Mouse (Mus musculus): Measurements from ENCODE around the gene Zfp740. TPM values are rescaled to one million over a fixed set of nuclear protein-coding genes. Genes with fewer than 3 reads are reported as not detected.

Zfp740 gene
- polyA plus RNA-seq, 1 experiment from 2014 or later: 67.0 TPM

DNA sequence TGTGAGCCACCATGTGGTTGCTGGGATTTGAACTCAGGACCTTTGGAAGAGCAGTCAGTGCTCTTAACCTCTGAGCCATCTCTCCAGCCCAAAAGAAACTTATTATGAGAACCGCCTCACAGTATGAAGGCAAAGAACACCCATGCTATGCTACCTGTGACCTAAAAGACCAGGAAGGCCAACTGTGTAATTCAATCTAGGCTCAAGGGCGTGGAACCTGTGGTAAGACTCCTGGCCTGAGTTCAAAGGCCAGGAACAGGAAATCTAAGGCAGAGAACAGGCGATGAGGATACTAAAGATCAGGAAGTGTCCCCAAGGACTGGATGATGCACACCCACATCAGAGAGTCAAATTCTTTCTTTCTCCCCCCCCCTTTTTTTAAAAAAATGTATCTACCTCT, 29.5 kb upstream of the Zfp740 start:
- WGBS: 80% methylated on average over 3 of the region's 3 CpGs
- peaks cover 2% of the 10 kb centered on the region; the same call in 1 of the 2 replicates for H3K36me3 ChIP-seq (ENCODE audit: control insufficient read depth, insufficient read depth, low read length)
- no peak overlapping the region for H3K9ac ChIP-seq (ENCODE audit: low read length)

DNA sequence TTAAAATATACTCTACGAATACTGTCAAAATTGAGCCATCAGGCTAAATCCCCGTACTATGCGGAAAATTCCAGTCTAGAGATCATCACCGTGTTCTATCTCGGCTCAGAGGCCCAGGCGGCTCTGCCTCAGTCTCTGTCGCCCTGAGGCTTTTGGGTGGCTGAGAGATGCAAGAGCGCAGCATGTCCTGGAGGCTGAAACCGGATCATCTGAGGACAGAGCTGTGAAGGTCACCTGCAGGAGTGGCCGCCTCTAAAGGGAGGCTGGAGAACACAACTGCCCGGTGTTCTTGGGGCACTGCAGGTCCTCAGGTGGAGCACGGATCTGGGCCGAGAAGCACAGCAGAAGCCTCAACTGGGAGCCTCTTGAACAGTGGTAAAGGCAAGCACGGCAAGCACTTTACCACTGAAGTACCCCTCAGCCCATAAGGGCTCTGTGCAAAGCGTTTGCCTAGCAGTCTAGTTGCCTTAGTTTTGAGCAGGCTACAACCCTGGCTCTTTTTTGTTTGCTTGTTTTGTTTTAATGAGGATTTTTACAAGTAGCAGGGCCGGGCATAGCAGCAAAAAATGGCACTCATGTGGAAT, 27.2 kb upstream of the Zfp740 start:
- WGBS: 73% methylated on average over 16 of the region's 16 CpGs
- peak; percentile 72; the same call in 1 of the 2 replicates for ATAC-seq (ENCODE audit: low read depth)
- Histone ChIP-seq H3K9ac (ENCODE audit: low read length) (no peak overlapping the region), H3K4me2 (ENCODE audit: low read depth, low read length) (no peak overlapping the region), H3K27me3 (ENCODE audit: control insufficient read depth, insufficient read depth, low read depth, low read length) (no peaks in the 10 kb centered on the region), H3K9me3 (ENCODE audit: control insufficient read depth, low read length) (no peaks in the 10 kb centered on the region), H3K27ac (ENCODE audit: low read length) (no peak overlapping the region), H3K36me3 (ENCODE audit: control insufficient read depth, insufficient read depth, low read length) (peaks cover 5% of the 10 kb centered on the region), H3K4me1 (replicated peaks; ENCODE audit: control insufficient read depth, insufficient read depth, low read length) (no peaks in the 10 kb centered on the region), H3K4me3 (ENCODE audit: low read length) (no peak overlapping the region)

More for the DNA sequence above, 29.5 kb upstream of the Zfp740 start:
- ATAC-seq (ENCODE audit: low read depth): no peak
- Histone ChIP-seq H3K4me1 (replicated peaks; ENCODE audit: control insufficient read depth, insufficient read depth, low read length) (no peaks in the 10 kb centered on the region), H3K27ac (ENCODE audit: low read length) (no peak overlapping the region), H3K27me3 (ENCODE audit: control insufficient read depth, insufficient read depth, low read depth, low read length) (no peaks in the 10 kb centered on the region), H3K4me3 (ENCODE audit: low read length) (no peak overlapping the region), H3K4me2 (ENCODE audit: low read depth, low read length) (no peak overlapping the region), H3K9me3 (ENCODE audit: control insufficient read depth, low read length) (no peaks in the 10 kb centered on the region)

DNA sequence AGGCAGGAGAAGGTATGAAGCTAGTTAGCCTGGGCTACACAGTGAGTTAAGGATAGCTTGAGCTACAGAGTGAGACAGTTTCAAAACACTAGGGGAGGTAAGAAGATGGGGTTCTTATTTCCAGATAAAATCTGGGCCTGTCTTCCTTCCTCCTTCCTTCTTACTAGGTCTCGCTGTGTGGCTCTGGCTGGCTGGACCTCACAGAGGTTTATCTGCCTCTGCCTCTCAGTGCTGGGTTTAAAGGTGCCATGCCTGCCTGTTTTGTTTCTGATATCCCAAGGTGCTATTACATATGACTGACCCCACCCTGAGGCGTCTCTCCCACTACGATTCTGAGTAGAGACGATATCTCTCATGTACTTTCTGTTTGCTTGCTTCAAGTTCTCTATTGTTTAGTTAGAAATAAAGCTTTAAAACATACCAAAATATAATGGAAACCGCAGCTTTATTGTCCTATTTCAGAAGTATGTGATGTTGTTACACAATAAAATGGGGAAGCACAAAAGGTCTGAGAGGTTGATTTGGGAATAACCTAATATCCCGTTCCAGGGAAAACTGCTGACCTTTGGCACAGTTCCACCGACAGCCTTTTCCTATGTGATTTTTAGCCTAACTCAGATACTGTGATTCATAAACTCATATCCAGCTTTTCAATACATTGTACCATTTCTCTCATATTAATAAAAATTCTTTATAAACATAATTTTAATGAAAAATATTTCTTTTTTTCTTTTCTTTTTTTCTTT, 26.3 kb upstream of the Zfp740 start:
- Histone ChIP-seq H3K36me3 (ENCODE audit: control insufficient read depth, insufficient read depth, low read length) (peaks cover 5% of the 10 kb centered on the region), H3K27ac (ENCODE audit: low read length) (no peak overlapping the region)
- 80% methylated on average over 7 of the region's 7 CpGs for WGBS

DNA sequence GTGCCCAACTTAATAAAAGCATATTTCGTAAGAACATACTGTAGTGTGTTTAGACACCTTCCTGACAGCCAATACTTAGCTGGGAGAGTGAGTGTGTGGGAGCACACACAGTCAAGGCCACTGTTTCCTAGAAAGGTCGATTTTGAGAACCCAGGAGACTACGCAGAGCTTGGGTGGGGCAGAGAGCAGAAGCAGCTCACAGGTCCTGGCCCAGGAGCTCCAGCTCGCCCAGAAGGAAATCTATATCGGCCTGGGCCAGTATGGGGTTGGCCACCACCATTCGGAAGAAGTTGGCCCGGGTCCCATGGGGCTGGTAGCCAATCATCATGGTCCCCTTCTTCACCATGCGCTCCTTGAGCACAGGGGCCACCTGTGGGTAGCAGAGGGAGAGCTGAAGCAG, 25.6 kb upstream of the Zfp740 start:
- H3K9ac ChIP-seq (ENCODE audit: low read length): no peak overlapping the region
- H3K4me2 ChIP-seq (ENCODE audit: low read depth, low read length): no peak overlapping the region
- peaks cover 5% of the 10 kb centered on the region for H3K36me3 ChIP-seq (ENCODE audit: control insufficient read depth, insufficient read depth, low read length)
- no peak overlapping the region for H3K4me3 ChIP-seq (ENCODE audit: low read length)
- 85% methylated on average over 8 of the region's 8 CpGs for WGBS
- H3K9me3 ChIP-seq (ENCODE audit: control insufficient read depth, low read length): no peaks in the 10 kb centered on the region
- no peaks in the 10 kb centered on the region for H3K27me3 ChIP-seq (ENCODE audit: control insufficient read depth, insufficient read depth, low read depth, low read length)
- no peaks in the 10 kb centered on the region for H3K4me1 ChIP-seq (replicated peaks; ENCODE audit: control insufficient read depth, insufficient read depth, low read length)
- H3K27ac ChIP-seq (ENCODE audit: low read length): no peak overlapping the region
- ATAC-seq (ENCODE audit: low read depth): no peak

More for the DNA sequence above, 26.3 kb upstream of the Zfp740 start:
- Histone ChIP-seq H3K4me2 (ENCODE audit: low read depth, low read length) (no peak overlapping the region), H3K27me3 (ENCODE audit: control insufficient read depth, insufficient read depth, low read depth, low read length) (no peaks in the 10 kb centered on the region), H3K4me3 (ENCODE audit: low read length) (no peak overlapping the region), H3K9ac (ENCODE audit: low read length) (no peak overlapping the region), H3K4me1 (replicated peaks; ENCODE audit: control insufficient read depth, insufficient read depth, low read length) (no peaks in the 10 kb centered on the region), H3K9me3 (ENCODE audit: control insufficient read depth, low read length) (no peaks in the 10 kb centered on the region)
- ATAC-seq (ENCODE audit: low read depth): no peak

DNA sequence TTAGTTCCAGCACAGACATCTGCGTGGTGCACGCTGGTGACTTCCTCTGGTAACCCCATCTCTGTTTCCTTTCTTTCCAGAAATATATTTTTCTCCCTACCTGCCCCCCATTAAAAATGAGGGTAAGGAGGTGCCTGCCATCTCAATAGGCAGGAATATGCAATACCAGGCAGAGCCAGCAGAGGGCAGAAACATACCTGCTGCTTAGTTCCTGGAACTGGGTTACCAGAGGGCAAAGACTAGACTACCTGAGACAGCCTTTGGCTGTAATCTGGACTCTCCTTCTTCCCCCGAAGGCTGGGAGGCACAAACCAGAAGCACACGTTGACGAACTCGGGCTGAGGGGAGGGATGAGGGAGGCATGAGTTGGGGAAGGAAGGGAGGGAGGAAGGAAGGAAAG, 24.8 kb upstream of the Zfp740 start:
- H3K9ac ChIP-seq (ENCODE audit: low read length): no peak overlapping the region
- no peaks in the 10 kb centered on the region for H3K9me3 ChIP-seq (ENCODE audit: control insufficient read depth, low read length)
- WGBS: 17% methylated on average over 6 of the region's 6 CpGs
- no peak overlapping the region for H3K27ac ChIP-seq (ENCODE audit: low read length)
- H3K4me3 ChIP-seq (ENCODE audit: low read length): no peak overlapping the region
- ATAC-seq (ENCODE audit: low read depth): peak; percentile 44; the same call in 1 of the 2 replicates
- H3K4me2 ChIP-seq (ENCODE audit: low read depth, low read length): no peak overlapping the region
- no peaks in the 10 kb centered on the region for H3K4me1 ChIP-seq (replicated peaks; ENCODE audit: control insufficient read depth, insufficient read depth, low read length)
- no peaks in the 10 kb centered on the region for H3K27me3 ChIP-seq (ENCODE audit: control insufficient read depth, insufficient read depth, low read depth, low read length)
- peaks cover 5% of the 10 kb centered on the region for H3K36me3 ChIP-seq (ENCODE audit: control insufficient read depth, insufficient read depth, low read length)

DNA sequence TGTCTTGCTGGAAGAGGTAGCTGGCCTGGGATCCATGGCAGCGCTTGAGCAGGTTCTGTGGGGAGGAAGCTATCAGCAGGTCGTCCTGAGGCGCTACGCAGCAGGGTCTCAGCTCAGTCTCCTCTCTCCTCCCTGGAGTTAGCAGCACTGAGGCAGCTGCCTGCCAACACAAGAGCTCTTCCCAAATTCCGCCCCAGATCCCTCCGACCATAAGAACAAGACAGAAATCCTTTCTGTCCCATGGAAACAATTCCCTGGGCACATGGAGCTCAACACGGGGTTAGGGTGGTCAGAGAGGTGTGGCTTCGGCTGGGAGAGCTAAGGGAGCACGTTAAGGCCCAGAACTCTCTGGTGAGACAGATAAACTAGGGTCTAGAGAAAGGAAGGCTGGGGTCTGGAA, 23.9 kb upstream of the Zfp740 start:
- Histone ChIP-seq H3K4me2 (ENCODE audit: low read depth, low read length) (no peak overlapping the region), H3K36me3 (ENCODE audit: control insufficient read depth, insufficient read depth, low read length) (peaks cover 5% of the 10 kb centered on the region), H3K9me3 (ENCODE audit: control insufficient read depth, low read length) (no peaks in the 10 kb centered on the region), H3K27me3 (ENCODE audit: control insufficient read depth, insufficient read depth, low read depth, low read length) (no peaks in the 10 kb centered on the region), H3K27ac (ENCODE audit: low read length) (no peak overlapping the region), H3K4me3 (ENCODE audit: low read length) (no peak overlapping the region), H3K9ac (ENCODE audit: low read length) (no peak overlapping the region), H3K4me1 (replicated peaks; ENCODE audit: control insufficient read depth, insufficient read depth, low read length) (no peaks in the 10 kb centered on the region)
- WGBS: 75% methylated on average over 9 of the region's 9 CpGs
- no peak for ATAC-seq (ENCODE audit: low read depth)

DNA sequence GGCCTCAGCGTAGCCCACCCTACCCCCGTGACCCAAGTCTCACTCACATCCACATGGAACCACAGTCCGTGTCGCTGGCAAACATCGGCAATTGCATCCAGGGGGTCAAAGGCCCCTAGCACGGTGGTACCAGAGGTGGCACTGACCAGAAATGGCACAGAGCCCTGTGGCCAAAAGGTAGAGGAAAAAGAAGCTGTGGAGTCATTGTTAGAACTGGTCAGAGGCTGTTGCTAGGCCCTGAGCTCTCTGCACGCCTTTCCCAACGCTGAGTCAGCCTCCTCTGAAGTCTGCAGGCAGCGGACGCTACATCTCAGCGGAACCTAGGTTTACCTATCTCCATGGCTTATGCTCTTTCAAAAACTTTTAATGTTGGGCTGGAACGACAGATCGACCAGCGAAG, 23.1 kb upstream of the Zfp740 start:
- ATAC-seq (ENCODE audit: low read depth): no peak
- Histone ChIP-seq H3K27me3 (ENCODE audit: control insufficient read depth, insufficient read depth, low read depth, low read length) (no peaks in the 10 kb centered on the region), H3K4me1 (replicated peaks; ENCODE audit: control insufficient read depth, insufficient read depth, low read length) (no peaks in the 10 kb centered on the region), H3K27ac (ENCODE audit: low read length) (no peak overlapping the region), H3K9ac (ENCODE audit: low read length) (no peak overlapping the region), H3K9me3 (ENCODE audit: control insufficient read depth, low read length) (no peaks in the 10 kb centered on the region), H3K4me2 (ENCODE audit: low read depth, low read length) (no peak overlapping the region), H3K36me3 (ENCODE audit: control insufficient read depth, insufficient read depth, low read length) (peaks cover 9% of the 10 kb centered on the region), H3K4me3 (ENCODE audit: low read length) (no peak overlapping the region)
- whole genome bisulfite sequencing: 83% methylated on average over 14 of the region's 14 CpGs

DNA sequence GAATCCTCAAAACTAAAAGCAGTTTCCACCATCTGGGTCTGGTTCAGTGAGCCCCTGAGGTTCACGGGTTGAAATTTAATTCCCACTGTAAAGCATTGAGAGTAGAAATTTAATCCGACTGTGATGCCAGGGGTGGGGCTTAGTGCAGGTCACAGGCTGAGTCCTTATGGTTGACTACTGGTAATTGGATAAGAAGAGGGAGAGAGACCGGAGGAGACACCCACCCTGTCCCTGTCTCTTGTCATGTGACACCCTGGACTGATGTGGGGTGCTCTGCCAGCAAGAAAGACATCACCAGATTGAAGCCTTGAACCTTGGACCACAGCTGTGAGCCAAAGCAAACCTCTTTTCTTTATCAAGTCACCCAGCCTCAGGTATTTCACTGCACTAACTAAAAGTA, 20.0 kb upstream of the Zfp740 start:
- peaks cover 8% of the 10 kb centered on the region; the same call in 1 of the 2 replicates for H3K4me1 ChIP-seq (replicated peaks; ENCODE audit: control insufficient read depth, insufficient read depth, low read length)
- WGBS: 72% methylated on average over 3 of the region's 3 CpGs
- H3K4me3 ChIP-seq (ENCODE audit: low read length): no peak overlapping the region

DNA sequence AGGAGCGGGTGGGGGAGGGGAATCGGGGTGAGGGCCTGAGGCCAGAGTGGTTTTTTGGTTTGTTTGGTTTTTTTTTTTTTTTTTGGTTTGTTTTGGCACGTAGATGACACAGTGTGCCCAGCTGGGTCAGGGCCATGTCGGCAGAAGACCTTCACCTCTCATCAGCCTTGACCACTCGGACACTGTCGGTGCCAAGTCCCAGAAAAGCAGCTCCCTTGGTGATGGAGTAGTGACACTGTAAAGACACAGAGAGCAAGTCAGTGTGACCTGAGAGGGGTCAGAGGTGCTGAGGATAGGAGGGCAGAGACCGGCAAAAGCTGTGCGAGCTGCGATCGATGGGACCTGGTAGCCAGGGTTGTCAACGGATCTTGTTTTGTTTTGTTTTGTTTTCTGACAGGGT, 16.8 kb upstream of the Zfp740 start:
- no peaks in the 10 kb centered on the region for H3K9me3 ChIP-seq (ENCODE audit: control insufficient read depth, low read length)
- 61% methylated on average over 11 of the region's 11 CpGs for WGBS
- no peak for ATAC-seq (ENCODE audit: low read depth)
- peaks cover 15% of the 10 kb centered on the region for H3K4me1 ChIP-seq (replicated peaks; ENCODE audit: control insufficient read depth, insufficient read depth, low read length)
- H3K4me3 ChIP-seq (ENCODE audit: low read length): no peak overlapping the region
- H3K4me2 ChIP-seq (ENCODE audit: low read depth, low read length): no peak overlapping the region
- no peaks in the 10 kb centered on the region for H3K27me3 ChIP-seq (ENCODE audit: control insufficient read depth, insufficient read depth, low read depth, low read length)
- no peak overlapping the region for H3K9ac ChIP-seq (ENCODE audit: low read length)
- H3K27ac ChIP-seq (ENCODE audit: low read length): no peak overlapping the region
- peaks cover 7% of the 10 kb centered on the region; the same call in 1 of the 2 replicates for H3K36me3 ChIP-seq (ENCODE audit: control insufficient read depth, insufficient read depth, low read length)

More for the DNA sequence above, 20.0 kb upstream of the Zfp740 start:
- Histone ChIP-seq H3K9ac (ENCODE audit: low read length) (no peak overlapping the region), H3K36me3 (ENCODE audit: control insufficient read depth, insufficient read depth, low read length) (peaks cover 10% of the 10 kb centered on the region), H3K27ac (ENCODE audit: low read length) (no peak overlapping the region), H3K4me2 (ENCODE audit: low read depth, low read length) (no peak overlapping the region), H3K9me3 (ENCODE audit: control insufficient read depth, low read length) (no peaks in the 10 kb centered on the region), H3K27me3 (ENCODE audit: control insufficient read depth, insufficient read depth, low read depth, low read length) (no peaks in the 10 kb centered on the region)
- no peak for ATAC-seq (ENCODE audit: low read depth)

Measured in lung, embryonic 16.5 days (tissue).